Mouse (Mus musculus): Measurements from ENCODE around the gene Enkur. TPM values are rescaled to one million over a fixed set of nuclear protein-coding genes. Genes with fewer than 3 reads are reported as not detected.

The Enkur gene
- polyA plus RNA-seq, 1 experiment from 2014 or later = 2.8 TPM

GRCm38 (mm10) chr2:21234871-21235648 lies 29.9 kb upstream of the Enkur start:
- Histone ChIP-seq H3K27me3 (ENCODE audit: control insufficient read depth, insufficient read depth, low read length) (no peaks in the 10 kb centered on the region), H3K36me3 (ENCODE audit: control insufficient read depth, insufficient read depth, low read length) (no peaks in the 10 kb centered on the region), H3K4me3 (ENCODE audit: low read depth, low read length) (no peak overlapping the region), H3K9ac (ENCODE audit: low read depth, low read length) (no peak overlapping the region), H3K27ac (ENCODE audit: low read depth, low read length) (no peak overlapping the region), H3K4me1 (ENCODE audit: control insufficient read depth, insufficient read depth, low read length) (peaks cover 11% of the 10 kb centered on the region), H3K9me3 (replicated peaks; ENCODE audit: control insufficient read depth, low read length) (no peaks in the 10 kb centered on the region), H3K4me2 (no peak overlapping the region; the same call in 1 of the 2 replicates)
- WGBS (ENCODE audit: insufficient replicate concordance) = 74% methylated on average over 9 of the region's 9 CpGs
- ATAC-seq (replicated peaks; ENCODE audit: insufficient number of reproducible peaks, low FRiP score, low TSS enrichment) = peak; percentile 84

- ATAC-seq (replicated peaks; ENCODE audit: insufficient number of reproducible peaks, low FRiP score, low TSS enrichment) = no peak
These were observed 26.0 kb upstream of the Enkur start for GRCm38 (mm10) chr2:21231147-21231546.

GRCm38 (mm10) chr2:21230276-21230675 lies 25.1 kb upstream of the Enkur start:
- H3K4me3 ChIP-seq (ENCODE audit: low read depth, low read length) = no peak overlapping the region
- no peaks in the 10 kb centered on the region for H3K9me3 ChIP-seq (replicated peaks; ENCODE audit: control insufficient read depth, low read length)
- H3K27me3 ChIP-seq (ENCODE audit: control insufficient read depth, insufficient read depth, low read length) = no peaks in the 10 kb centered on the region
- no peak overlapping the region for H3K9ac ChIP-seq (ENCODE audit: low read depth, low read length)
- H3K27ac ChIP-seq (ENCODE audit: low read depth, low read length) = no peak overlapping the region
- H3K36me3 ChIP-seq (ENCODE audit: control insufficient read depth, insufficient read depth, low read length) = no peaks in the 10 kb centered on the region
- WGBS (ENCODE audit: insufficient replicate concordance) = 56% methylated on average over 2 of the region's 2 CpGs
- ATAC-seq (replicated peaks; ENCODE audit: insufficient number of reproducible peaks, low FRiP score, low TSS enrichment) = no peak
- no peaks in the 10 kb centered on the region; the same call in 1 of the 2 replicates for H3K4me1 ChIP-seq (ENCODE audit: control insufficient read depth, insufficient read depth, low read length)
- H3K4me2 ChIP-seq = no peak overlapping the region

More at GRCm38 (mm10) chr2:21231147-21231546, 26.0 kb upstream of the Enkur start:
- H3K4me3 ChIP-seq (ENCODE audit: low read depth, low read length) = no peak overlapping the region
- H3K27me3 ChIP-seq (ENCODE audit: control insufficient read depth, insufficient read depth, low read length) = no peaks in the 10 kb centered on the region
- no peaks in the 10 kb centered on the region for H3K36me3 ChIP-seq (ENCODE audit: control insufficient read depth, insufficient read depth, low read length)
- H3K4me2 ChIP-seq = no peak overlapping the region
- no peak overlapping the region for H3K9ac ChIP-seq (ENCODE audit: low read depth, low read length)
- H3K27ac ChIP-seq (ENCODE audit: low read depth, low read length) = no peak overlapping the region
- whole genome bisulfite sequencing (ENCODE audit: insufficient replicate concordance) = 60% methylated on average over 3 of the region's 3 CpGs
- H3K9me3 ChIP-seq (replicated peaks; ENCODE audit: control insufficient read depth, low read length) = no peaks in the 10 kb centered on the region
- no peaks in the 10 kb centered on the region; the same call in 1 of the 2 replicates for H3K4me1 ChIP-seq (ENCODE audit: control insufficient read depth, insufficient read depth, low read length)

GRCm38 (mm10) chr2:21222453-21223384 lies 17.6 kb upstream of the Enkur start:
- 85% methylated on average over 9 of the region's 9 CpGs for WGBS (ENCODE audit: insufficient replicate concordance)
- no peaks in the 10 kb centered on the region for H3K36me3 ChIP-seq (ENCODE audit: control insufficient read depth, insufficient read depth, low read length)
- no peak overlapping the region for H3K4me3 ChIP-seq (ENCODE audit: low read depth, low read length)
- H3K27ac ChIP-seq (ENCODE audit: low read depth, low read length) = no peak overlapping the region
- no peak overlapping the region for H3K4me2 ChIP-seq
- H3K9me3 ChIP-seq (replicated peaks; ENCODE audit: control insufficient read depth, low read length) = no peaks in the 10 kb centered on the region
- ATAC-seq (replicated peaks; ENCODE audit: insufficient number of reproducible peaks, low FRiP score, low TSS enrichment) = no peak
- H3K27me3 ChIP-seq (ENCODE audit: control insufficient read depth, insufficient read depth, low read length) = no peaks in the 10 kb centered on the region
- no peaks in the 10 kb centered on the region for H3K4me1 ChIP-seq (ENCODE audit: control insufficient read depth, insufficient read depth, low read length)
- H3K9ac ChIP-seq (ENCODE audit: low read depth, low read length) = no peak overlapping the region

- Histone ChIP-seq H3K4me3 (ENCODE audit: low read depth, low read length) (no peak overlapping the region), H3K9ac (ENCODE audit: low read depth, low read length) (no peak overlapping the region), H3K9me3 (replicated peaks; ENCODE audit: control insufficient read depth, low read length) (no peaks in the 10 kb centered on the region), H3K36me3 (ENCODE audit: control insufficient read depth, insufficient read depth, low read length) (no peaks in the 10 kb centered on the region), H3K27ac (ENCODE audit: low read depth, low read length) (no peak overlapping the region), H3K4me2 (no peak overlapping the region), H3K27me3 (ENCODE audit: control insufficient read depth, insufficient read depth, low read length) (no peaks in the 10 kb centered on the region), H3K4me1 (ENCODE audit: control insufficient read depth, insufficient read depth, low read length) (no peaks in the 10 kb centered on the region)
- ATAC-seq (replicated peaks; ENCODE audit: insufficient number of reproducible peaks, low FRiP score, low TSS enrichment) = no peak
- WGBS (ENCODE audit: insufficient replicate concordance) = 86% methylated on average over 2 of the region's 2 CpGs
These were observed 10.1 kb upstream of the Enkur start for GRCm38 (mm10) chr2:21215284-21215683.

GRCm38 (mm10) chr2:21214322-21214721 lies 9.2 kb upstream of the Enkur start:
- Histone ChIP-seq H3K4me2 (no peak overlapping the region), H3K27ac (ENCODE audit: low read depth, low read length) (no peak overlapping the region), H3K9me3 (replicated peaks; ENCODE audit: control insufficient read depth, low read length) (no peaks in the 10 kb centered on the region), H3K27me3 (ENCODE audit: control insufficient read depth, insufficient read depth, low read length) (no peaks in the 10 kb centered on the region), H3K4me1 (ENCODE audit: control insufficient read depth, insufficient read depth, low read length) (no peaks in the 10 kb centered on the region), H3K9ac (ENCODE audit: low read depth, low read length) (no peak overlapping the region), H3K4me3 (ENCODE audit: low read depth, low read length) (no peak overlapping the region), H3K36me3 (ENCODE audit: control insufficient read depth, insufficient read depth, low read length) (no peaks in the 10 kb centered on the region)
- ATAC-seq (replicated peaks; ENCODE audit: insufficient number of reproducible peaks, low FRiP score, low TSS enrichment) = no peak

- Histone ChIP-seq H3K4me2 (no peak overlapping the region), H3K36me3 (ENCODE audit: control insufficient read depth, insufficient read depth, low read length) (no peaks in the 10 kb centered on the region), H3K4me3 (ENCODE audit: low read depth, low read length) (no peak overlapping the region), H3K4me1 (ENCODE audit: control insufficient read depth, insufficient read depth, low read length) (no peaks in the 10 kb centered on the region), H3K27ac (ENCODE audit: low read depth, low read length) (no peak overlapping the region), H3K27me3 (ENCODE audit: control insufficient read depth, insufficient read depth, low read length) (no peaks in the 10 kb centered on the region), H3K9me3 (replicated peaks; ENCODE audit: control insufficient read depth, low read length) (no peaks in the 10 kb centered on the region), H3K9ac (ENCODE audit: low read depth, low read length) (no peak overlapping the region)
- no peak for ATAC-seq (replicated peaks; ENCODE audit: insufficient number of reproducible peaks, low FRiP score, low TSS enrichment)
- 77% methylated on average over 6 of the region's 6 CpGs for WGBS (ENCODE audit: insufficient replicate concordance)
These were observed 6.2 kb upstream of the Enkur start for GRCm38 (mm10) chr2:21211361-21211760.

- peak overlapping the region; percentile 70 for H3K9ac ChIP-seq (ENCODE audit: low read depth, low read length)
- H3K9me3 ChIP-seq (replicated peaks; ENCODE audit: control insufficient read depth, low read length) = no peaks in the 10 kb centered on the region
- no peaks in the 10 kb centered on the region for H3K4me1 ChIP-seq (ENCODE audit: control insufficient read depth, insufficient read depth, low read length)
- peak overlapping the region; percentile 66 for H3K4me2 ChIP-seq
- no peaks in the 10 kb centered on the region for H3K27me3 ChIP-seq (ENCODE audit: control insufficient read depth, insufficient read depth, low read length)
- H3K27ac ChIP-seq (ENCODE audit: low read depth, low read length) = no peak overlapping the region
- 42% methylated on average over 6 of the region's 6 CpGs for WGBS (ENCODE audit: insufficient replicate concordance)
- H3K4me3 ChIP-seq (ENCODE audit: low read depth, low read length) = peak overlapping the region; percentile 56
- H3K36me3 ChIP-seq (ENCODE audit: control insufficient read depth, insufficient read depth, low read length) = no peaks in the 10 kb centered on the region
- no peak for ATAC-seq (replicated peaks; ENCODE audit: insufficient number of reproducible peaks, low FRiP score, low TSS enrichment)
These were observed 1.1 kb upstream of the Enkur start for GRCm38 (mm10) chr2:21206278-21206677.
